Mouse (Mus musculus): ENCODE measurements around the gene Jmjd7.

GRCm38 (mm10) chr2:120076076-120076705, 48.9 kb downstream of the Jmjd7 start:
- TF ChIP-seq CTCF (IDR thresholded peaks at IDR 0.05; ENCODE audit: low read depth, low read length): no peak
- TF ChIP-seq POLR2A (IDR thresholded peaks at IDR 0.05; ENCODE audit: borderline replicate concordance, low read depth, low read length): no peak
